Mouse (Mus musculus): ENCODE data around the gene Ypel1.

GRCm38 (mm10) chr16:17067552-17067951, 1.9 kb upstream of the Ypel1 start:
- TF ChIP-seq POLR2A (IDR thresholded peaks at IDR 0.05; ENCODE audit: borderline replicate concordance, extremely low read depth, low read depth, low read length) (no peak), CTCF (IDR thresholded peaks at IDR 0.05; ENCODE audit: insufficient read depth, low read length) (no peak)
